Mouse (Mus musculus): ENCODE measurements around the gene Gm38119. TPM values are rescaled to one million over a fixed set of nuclear protein-coding genes. Genes with fewer than 3 reads are reported as not detected.
"Not testable (repeated sequence)": the region's sequence is repeated elsewhere in the genome, so short reads cannot be mapped to it uniquely, and the experiment has no call there.

The Gm38119 gene
- total RNA-seq (2022) = not detected

DNA sequence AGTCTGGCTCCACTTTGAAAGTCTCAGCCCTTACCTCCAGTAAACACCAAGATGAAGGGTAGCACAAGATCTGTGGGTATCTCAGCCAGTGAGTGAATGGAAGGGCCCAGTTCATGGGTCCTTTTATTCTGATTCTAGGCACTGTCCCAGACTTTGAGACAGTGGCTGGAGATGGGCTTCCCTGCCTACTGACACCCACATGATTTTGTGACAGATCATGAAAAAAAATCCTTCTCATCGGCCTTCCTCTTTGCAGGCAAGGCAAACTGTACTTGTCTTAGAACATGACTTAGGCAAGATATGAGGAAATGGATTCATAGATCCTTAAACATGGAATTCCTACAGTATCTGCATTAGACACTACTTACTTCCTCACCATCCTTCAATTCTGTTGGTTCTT is at the start of gene Gm38119:
Gene Gm38119, minus strand, starts transcription at position 101 of the 400 bp plus-strand sequence.
- no peak for DNase-seq (ENCODE audit: low spot score in 2 of 2)

GRCm38 (mm10) chr3:92778799-92779198 is 39.9 kb upstream of the Gm38119 start, which contains the start of gene Lce1i:
Gene Lce1i (minus strand): TSS chr3:92778899.
- DNase-seq (ENCODE audit: low spot score in 2 of 2) = no peak

GRCm38 (mm10) chr3:92771573-92771972 is 32.7 kb upstream of the Gm38119 start:
- no peak for DNase-seq (ENCODE audit: low spot score in 2 of 2)

DNA sequence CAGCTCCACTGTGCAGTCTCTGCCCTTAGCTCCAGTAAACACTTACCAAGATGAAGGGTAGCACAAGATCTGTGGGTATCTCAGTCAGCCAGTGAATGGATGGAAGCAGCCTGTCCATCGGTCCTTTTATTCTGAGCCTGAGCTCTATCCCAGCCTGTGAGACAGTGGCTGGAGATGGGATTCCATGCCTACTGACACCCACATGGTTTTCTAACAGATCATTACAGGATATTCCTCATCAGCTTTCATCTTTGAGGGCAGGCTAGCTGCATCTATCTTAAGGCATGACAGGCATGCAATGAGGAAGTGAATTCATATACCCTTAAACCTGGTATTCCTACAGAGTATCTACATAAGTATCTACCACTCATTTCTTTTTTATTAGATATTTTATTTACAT is 26.1 kb upstream of the Gm38119 start, which contains the start of gene Lce1h:
Gene Lce1h, minus strand, starts transcription at position 101 of the 400 bp plus-strand sequence.
- no peak for DNase-seq (ENCODE audit: low spot score in 2 of 2)

DNA sequence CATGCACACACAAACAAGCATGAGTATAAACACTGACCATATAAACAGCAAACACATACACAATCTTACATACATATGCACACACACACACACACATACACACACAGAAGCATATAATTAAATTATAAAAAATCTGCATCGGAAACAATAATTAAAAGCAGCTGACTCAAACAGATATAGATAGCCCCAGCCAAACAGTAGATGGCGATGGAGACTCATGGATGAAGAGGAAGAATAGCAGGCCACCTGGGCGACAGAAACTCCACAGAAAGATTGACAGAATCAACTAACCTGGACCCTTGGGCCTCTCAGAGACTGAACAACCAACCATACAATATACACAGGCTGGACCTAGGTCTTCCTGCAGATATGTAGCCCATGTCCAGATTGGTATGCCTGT is 14.3 kb upstream of the Gm38119 start:
- DNase-seq (ENCODE audit: low spot score in 2 of 2) = no peak

- no peak for DNase-seq (ENCODE audit: low spot score in 2 of 2)
Measured at GRCm38 (mm10) chr3:92752238-92752637, 13.3 kb upstream of the Gm38119 start, which contains the start of gene Lce1g. Gene Lce1g (minus strand): TSS chr3:92752338.

GRCm38 (mm10) chr3:92722631-92723030 is 16.3 kb downstream of the Gm38119 start:
- no peak for DNase-seq (ENCODE audit: low spot score in 2 of 2)

- no peak for DNase-seq (ENCODE audit: low spot score in 2 of 2)
Measured at GRCm38 (mm10) chr3:92720250-92720649, 18.6 kb downstream of the Gm38119 start, which contains the start of gene Lce1f. Gene Lce1f (minus strand): TSS chr3:92720350.

DNA sequence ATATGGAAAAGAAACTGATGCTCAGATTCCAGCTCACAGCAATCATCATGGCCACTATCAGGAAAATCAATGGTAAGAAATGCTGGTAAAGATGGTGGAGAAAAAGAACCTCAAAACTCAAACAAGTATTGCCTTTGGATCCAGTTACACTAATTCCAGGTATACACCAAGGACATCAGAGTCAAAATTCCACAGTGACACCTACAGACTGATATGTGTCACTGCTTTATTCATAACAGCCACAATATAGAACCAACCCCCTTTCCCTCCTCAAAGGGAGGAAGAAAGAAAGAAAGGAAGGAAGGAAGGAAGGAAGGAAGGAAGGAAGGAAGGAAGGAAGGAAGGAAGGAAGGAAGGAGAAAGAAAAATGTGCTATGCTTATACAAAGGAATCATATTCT is 23.8 kb downstream of the Gm38119 start:
- no peak for DNase-seq (ENCODE audit: low spot score in 2 of 2)

DNA sequence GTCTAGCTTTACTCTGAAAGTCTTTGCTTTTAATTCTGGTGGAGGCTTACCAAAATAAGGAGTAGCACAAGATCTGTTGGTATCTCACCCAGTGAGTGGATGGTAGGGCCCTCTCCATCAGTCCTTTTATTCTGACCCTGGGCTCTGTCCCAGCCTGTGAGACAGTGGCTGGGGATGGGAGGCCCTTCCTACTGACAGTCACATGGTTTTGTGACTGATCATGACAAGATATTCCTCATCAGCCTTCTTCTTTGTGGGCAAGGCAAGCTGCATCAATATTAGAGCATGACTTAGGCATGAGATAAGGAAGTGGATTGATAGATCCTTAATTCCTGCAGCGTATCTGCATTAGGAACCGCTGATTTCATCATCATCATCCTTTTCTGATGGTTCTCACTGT is 29.9 kb downstream of the Gm38119 start, which contains the start of gene Lce1e:
Gene Lce1e, minus strand, starts transcription at position 101 of the 400 bp plus-strand sequence.
- DNase-seq (ENCODE audit: low spot score in 2 of 2) = no peak

DNA sequence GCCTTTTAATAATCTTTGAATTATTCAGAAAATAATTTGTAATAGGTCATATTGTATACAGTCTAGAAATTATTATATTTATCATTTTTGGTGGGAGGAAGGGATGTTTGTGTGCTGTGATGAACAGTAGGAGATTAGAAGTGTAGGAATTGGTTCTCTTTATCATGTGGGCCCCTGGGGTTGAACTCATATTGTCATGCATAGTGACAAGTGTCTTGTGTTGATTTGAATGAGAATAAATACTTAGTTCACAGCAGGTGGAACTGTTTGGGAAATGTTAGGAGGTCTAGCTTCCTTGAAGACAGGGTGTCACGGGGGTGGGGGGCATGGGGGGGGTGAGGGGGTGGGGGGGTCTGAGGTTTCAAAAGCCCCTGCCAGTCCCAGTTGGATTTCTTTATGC is 44.3 kb downstream of the Gm38119 start:
- DNase-seq (ENCODE audit: low spot score in 2 of 2) = no peak

- no peak for DNase-seq (ENCODE audit: low spot score in 2 of 2)
Measured at GRCm38 (mm10) chr3:92691688-92692087, 47.2 kb downstream of the Gm38119 start.

DNA sequence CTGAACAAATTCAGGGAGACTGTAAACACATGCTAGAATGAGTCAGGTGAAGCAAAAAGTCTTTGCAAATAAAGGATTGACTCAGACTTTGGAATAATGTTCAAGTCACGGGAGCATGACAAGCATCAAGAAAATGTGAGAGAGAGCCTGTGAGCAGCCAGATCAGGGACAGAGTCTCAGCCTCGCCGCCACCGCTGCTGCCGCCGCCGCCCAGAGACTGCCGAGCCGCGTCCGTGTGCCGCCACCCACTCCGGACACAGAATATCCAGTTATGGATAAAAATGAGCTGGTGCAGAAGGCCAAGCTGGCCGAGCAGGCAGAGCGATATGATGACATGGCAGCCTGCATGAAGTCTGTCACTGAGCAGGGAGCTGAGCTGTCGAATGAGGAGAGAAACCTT is 49.7 kb downstream of the Gm38119 start:
- not testable (repeated sequence) for DNase-seq (ENCODE audit: low spot score in 2 of 2)

Other genes starting within 250 kb of the Gm38119 start
- not detected for gene Sprr4, start 238.6 kb downstream of the Gm38119 start, total RNA-seq (2022)
- not detected for gene 2310046K23Rik, start 204.6 kb downstream of the Gm38119 start, total RNA-seq (2022)
- gene Ivl, start 165.4 kb downstream of the Gm38119 start, total RNA-seq (2022) = not detected
- gene Smcp, start 150.1 kb downstream of the Gm38119 start, total RNA-seq (2022) = not detected
- not detected for gene 2210017I01Rik, start 131.6 kb downstream of the Gm38119 start, total RNA-seq (2022)
- not detected for gene Lce6a, start 117.4 kb downstream of the Gm38119 start, total RNA-seq (2022)
- gene Lce1a1, start 90.8 kb downstream of the Gm38119 start, total RNA-seq (2022) = not detected
- gene Lce1b, start 82.2 kb downstream of the Gm38119 start, total RNA-seq (2022) = not detected
- gene Lce1a2, start 68.8 kb downstream of the Gm38119 start, total RNA-seq (2022) = not detected
- not detected for gene Lce1c, start 59.8 kb downstream of the Gm38119 start, total RNA-seq (2022)
- not detected for gene Lce1d, start 51.9 kb downstream of the Gm38119 start, total RNA-seq (2022)
- not detected for gene Lce1e, start 30.0 kb downstream of the Gm38119 start, total RNA-seq (2022)
- not detected for gene Lce1f, start 18.7 kb downstream of the Gm38119 start, total RNA-seq (2022)
- gene Lce1g, start 13.2 kb upstream of the Gm38119 start, total RNA-seq (2022) = not detected
- gene Lce1h, start 26.0 kb upstream of the Gm38119 start, total RNA-seq (2022) = not detected
- gene Lce1i, start 39.8 kb upstream of the Gm38119 start, total RNA-seq (2022) = not detected
- not detected for gene Lce1j, start 51.4 kb upstream of the Gm38119 start, total RNA-seq (2022)
- gene Lce1k, start 68.8 kb upstream of the Gm38119 start, total RNA-seq (2022) = not detected
- gene Kprp, start 88.2 kb upstream of the Gm38119 start, total RNA-seq (2022) = not detected
- not detected for gene Lce1l, start 112.2 kb upstream of the Gm38119 start, total RNA-seq (2022)
- gene 2310050C09Rik, start 131.1 kb upstream of the Gm38119 start, total RNA-seq (2022) = not detected
- not detected for gene Lce3a, start 187.1 kb upstream of the Gm38119 start, total RNA-seq (2022)
- not detected for gene Lce3b, start 193.9 kb upstream of the Gm38119 start, total RNA-seq (2022)
- gene Lce3c, start 205.4 kb upstream of the Gm38119 start, total RNA-seq (2022) = not detected
- not detected for gene Lce3d, start 218.3 kb upstream of the Gm38119 start, total RNA-seq (2022)
- gene Lce3e, start 228.0 kb upstream of the Gm38119 start, total RNA-seq (2022) = not detected

Measured in layer of hippocampus, adult 8-10 months (tissue).